Mouse (Mus musculus): ENCODE results near the gene Bmt2. TPM values are rescaled to one million over a fixed set of nuclear protein-coding genes. Genes with fewer than 3 reads are reported as not detected.

Bmt2 gene
- polyA plus RNA-seq (2015; fragmentation: Nextera tagmentation; extraction: Ambion mirVana), result 9.7 and 12.4 TPM in 2 replicates

DNA sequence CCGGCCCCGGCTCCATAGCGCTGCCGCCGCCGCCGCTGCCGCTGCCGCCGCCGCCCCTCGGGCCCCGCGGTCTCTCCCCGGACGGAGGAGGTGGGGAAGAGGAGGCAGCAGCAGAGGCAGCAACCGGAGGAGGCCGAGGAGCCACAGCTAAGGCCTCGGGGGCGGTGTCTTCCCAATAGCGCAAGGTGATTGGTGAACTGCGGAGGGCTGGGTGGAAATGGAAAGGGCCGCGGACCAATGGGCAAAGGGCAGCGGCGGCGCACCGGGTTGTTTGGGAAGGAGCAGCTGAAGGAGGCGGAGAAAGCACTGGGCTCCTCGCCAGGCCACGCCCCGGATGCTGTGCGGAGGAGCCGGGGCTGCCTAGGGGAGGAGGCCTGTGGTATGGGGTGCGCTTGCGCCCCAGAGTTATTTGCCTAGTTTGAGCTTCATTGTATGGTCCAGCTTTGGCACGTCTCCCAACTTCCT is at the start of gene Bmt2:
Gene Bmt2, minus strand, starts transcription at position 149 of the 465 bp plus-strand sequence.
- ATAC-seq, result peak; percentile 99
- WGBS, result 1% methylated on average over 35 of the region's 37 CpGs

DNA sequence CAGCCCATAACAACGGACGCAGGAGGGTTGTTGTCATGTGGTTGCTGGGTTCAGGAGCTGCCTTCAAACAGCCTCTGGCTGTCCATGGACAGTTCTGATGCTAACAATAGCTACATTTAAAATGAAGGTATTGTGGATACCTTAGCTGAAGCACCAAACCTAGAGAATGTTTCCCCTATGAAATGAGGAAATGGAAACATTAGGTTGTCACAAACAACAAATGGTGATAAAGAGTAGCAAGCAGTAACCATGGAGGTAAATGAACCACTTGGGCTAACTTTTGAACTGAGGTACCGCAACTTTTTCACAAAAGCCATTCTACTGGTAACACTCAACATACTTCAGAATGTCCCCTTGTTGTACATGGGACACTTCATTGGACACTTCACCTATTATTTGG is 44.4 kb upstream of the Bmt2 start:
- WGBS, result 89% methylated on average over 3 of the region's 3 CpGs
- Histone ChIP-seq H3K4me3 (ENCODE audit: low read depth, low read length) (no peak overlapping the region), H3K4me2 (replicated peaks; ENCODE audit: low read depth, low read length) (no peak overlapping the region), H3K36me3 (ENCODE audit: insufficient read depth, low read length) (no peaks in the 10 kb centered on the region), H3K4me1 (ENCODE audit: insufficient read depth, low read depth, low read length) (no peaks in the 10 kb centered on the region), H3K9me3 (ENCODE audit: low read length) (no peaks in the 10 kb centered on the region), H3K27me3 (replicated peaks; ENCODE audit: insufficient read depth, low read length) (no peaks in the 10 kb centered on the region), H3K27ac (ENCODE audit: low read length) (no peak overlapping the region), H3K9ac (replicated peaks; ENCODE audit: low read depth) (no peak overlapping the region)
- ATAC-seq (no peak), DNase-seq (ENCODE audit: low spot score) (no peak)
- TF ChIP-seq EP300 (IDR thresholded peaks at IDR 0.05), result no peak
- no peak for TF ChIP-seq CTCF (IDR thresholded peaks at IDR 0.05)

More for the DNA sequence above, at the start of gene Bmt2:
- Histone ChIP-seq H3K36me3 (ENCODE audit: insufficient read depth, low read length) (no peaks in the 10 kb centered on the region), H3K4me2 (replicated peaks; ENCODE audit: low read depth, low read length) (peak within 1 kb of the TSS; percentile 76), H3K4me3 (ENCODE audit: low read depth, low read length) (peak within 1 kb of the TSS; percentile 94), H3K9ac (replicated peaks; ENCODE audit: low read depth) (peak within 1 kb of the TSS; percentile 80), H3K27ac (ENCODE audit: low read length) (peak within 1 kb of the TSS; percentile 87), H3K4me1 (ENCODE audit: insufficient read depth, low read depth, low read length) (peaks cover 3% of the 10 kb centered on the region; the same call in 1 of the 2 replicates), H3K9me3 (ENCODE audit: low read length) (no peaks in the 10 kb centered on the region), H3K27me3 (replicated peaks; ENCODE audit: insufficient read depth, low read length) (no peaks in the 10 kb centered on the region)
- TF ChIP-seq EP300 (IDR thresholded peaks at IDR 0.05) (no peak), CTCF (IDR thresholded peaks at IDR 0.05) (0 out of 2 replicates have a peak, but pooled peaks have one; percentile 7)
- peak; percentile 99 for DNase-seq (ENCODE audit: low spot score)

DNA sequence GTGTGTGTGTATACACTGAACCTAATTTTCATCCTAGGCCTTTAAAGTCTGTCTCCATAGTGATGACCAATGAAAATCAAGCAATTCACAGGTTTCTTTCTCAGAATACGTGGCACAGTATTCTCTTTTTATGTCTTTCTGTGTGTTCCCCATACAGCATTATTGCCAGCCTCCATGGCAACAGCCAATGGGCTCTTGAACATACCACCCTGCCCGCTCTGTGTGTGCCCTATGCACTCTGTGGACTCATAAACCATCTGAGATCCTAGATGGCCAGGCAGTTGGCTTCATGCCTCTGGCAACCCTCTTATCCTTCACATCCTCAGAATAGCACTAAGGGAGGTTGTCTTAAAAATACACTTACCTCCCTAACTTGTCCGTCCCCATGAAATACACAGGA is 37.1 kb upstream of the Bmt2 start:
- no peak for ATAC-seq
- no peak overlapping the region for H3K4me3 ChIP-seq (ENCODE audit: low read depth, low read length)
- H3K27me3 ChIP-seq (replicated peaks; ENCODE audit: insufficient read depth, low read length), result no peaks in the 10 kb centered on the region
- no peaks in the 10 kb centered on the region for H3K36me3 ChIP-seq (ENCODE audit: insufficient read depth, low read length)
- DNase-seq (ENCODE audit: low spot score), result no peak
- H3K9ac ChIP-seq (replicated peaks; ENCODE audit: low read depth), result no peak overlapping the region
- H3K27ac ChIP-seq (ENCODE audit: low read length), result no peak overlapping the region
- WGBS, result 78% methylated on average over 3 of the region's 3 CpGs
- no peaks in the 10 kb centered on the region for H3K9me3 ChIP-seq (ENCODE audit: low read length)
- no peak for TF ChIP-seq EP300 (IDR thresholded peaks at IDR 0.05)
- TF ChIP-seq CTCF (IDR thresholded peaks at IDR 0.05), result no peak
- H3K4me1 ChIP-seq (ENCODE audit: insufficient read depth, low read depth, low read length), result no peaks in the 10 kb centered on the region
- no peak overlapping the region for H3K4me2 ChIP-seq (replicated peaks; ENCODE audit: low read depth, low read length)

DNA sequence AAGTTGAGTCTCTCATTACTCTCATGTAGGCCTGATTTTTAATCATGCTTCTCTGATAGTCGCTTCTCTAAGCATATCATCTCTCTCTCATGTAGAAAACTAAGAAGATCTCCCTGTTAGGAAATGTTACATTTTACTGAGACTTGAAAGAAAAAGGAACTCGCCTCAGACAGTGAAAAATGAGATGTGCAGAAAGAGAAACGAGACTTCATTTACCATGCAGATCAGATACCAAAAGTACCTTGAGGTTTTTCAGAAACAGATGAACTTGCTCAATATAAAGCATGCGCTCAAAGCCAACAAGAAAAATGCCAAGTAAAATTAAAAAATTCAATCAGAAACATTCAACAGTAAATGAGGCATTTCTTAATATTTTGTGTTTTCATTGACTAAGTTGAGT is 19.1 kb upstream of the Bmt2 start:
- H3K4me1 ChIP-seq (ENCODE audit: insufficient read depth, low read depth, low read length), result no peaks in the 10 kb centered on the region
- no peak overlapping the region for H3K4me3 ChIP-seq (ENCODE audit: low read depth, low read length)
- H3K4me2 ChIP-seq (replicated peaks; ENCODE audit: low read depth, low read length), result no peak overlapping the region
- no peak overlapping the region for H3K9ac ChIP-seq (replicated peaks; ENCODE audit: low read depth)
- no peak for ATAC-seq
- H3K27me3 ChIP-seq (replicated peaks; ENCODE audit: insufficient read depth, low read length), result no peaks in the 10 kb centered on the region
- 74% methylated on average over 4 of the region's 4 CpGs for WGBS
- no peak overlapping the region for H3K27ac ChIP-seq (ENCODE audit: low read length)
- H3K36me3 ChIP-seq (ENCODE audit: insufficient read depth, low read length), result no peaks in the 10 kb centered on the region
- TF ChIP-seq CTCF (IDR thresholded peaks at IDR 0.05) (no peak), EP300 (IDR thresholded peaks at IDR 0.05) (no peak)
- H3K9me3 ChIP-seq (ENCODE audit: low read length), result no peaks in the 10 kb centered on the region
- no peak for DNase-seq (ENCODE audit: low spot score)

DNA sequence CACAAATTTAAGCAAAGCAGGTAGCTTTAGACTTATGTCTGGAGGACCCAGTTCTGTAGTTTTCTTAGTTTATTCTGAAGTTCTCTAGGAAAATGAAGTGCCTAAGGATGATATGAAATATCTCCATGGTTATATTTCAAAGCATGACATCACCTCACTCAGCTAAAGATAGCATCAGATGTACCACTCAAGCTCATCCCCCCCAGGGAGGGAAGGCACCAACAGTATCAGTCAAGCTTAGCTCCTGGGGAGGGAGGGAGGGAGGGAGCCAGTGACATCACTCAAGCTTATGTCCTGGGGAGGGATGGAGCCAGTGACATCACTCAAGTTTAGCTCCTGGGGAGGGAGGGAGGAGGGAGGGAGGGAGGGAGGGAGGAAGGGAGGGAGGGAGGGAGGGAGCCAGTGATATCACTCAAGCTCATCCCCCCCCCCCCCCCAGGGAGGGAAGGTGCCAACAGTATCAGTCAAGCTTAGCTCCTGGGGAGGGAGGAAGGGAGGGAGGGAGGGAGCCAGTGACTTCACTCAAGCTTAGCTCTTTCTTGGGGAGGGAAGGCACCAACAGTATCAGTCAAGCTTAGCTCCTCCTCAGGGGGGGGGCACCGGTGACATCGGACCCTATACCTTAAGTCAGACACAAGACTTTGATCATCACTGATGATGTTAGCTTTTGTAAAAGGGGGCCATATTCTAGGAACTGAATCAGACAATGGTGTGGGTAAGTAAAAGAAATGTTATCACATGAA is 17.5 kb upstream of the Bmt2 start:
- no peak for ATAC-seq

DNA sequence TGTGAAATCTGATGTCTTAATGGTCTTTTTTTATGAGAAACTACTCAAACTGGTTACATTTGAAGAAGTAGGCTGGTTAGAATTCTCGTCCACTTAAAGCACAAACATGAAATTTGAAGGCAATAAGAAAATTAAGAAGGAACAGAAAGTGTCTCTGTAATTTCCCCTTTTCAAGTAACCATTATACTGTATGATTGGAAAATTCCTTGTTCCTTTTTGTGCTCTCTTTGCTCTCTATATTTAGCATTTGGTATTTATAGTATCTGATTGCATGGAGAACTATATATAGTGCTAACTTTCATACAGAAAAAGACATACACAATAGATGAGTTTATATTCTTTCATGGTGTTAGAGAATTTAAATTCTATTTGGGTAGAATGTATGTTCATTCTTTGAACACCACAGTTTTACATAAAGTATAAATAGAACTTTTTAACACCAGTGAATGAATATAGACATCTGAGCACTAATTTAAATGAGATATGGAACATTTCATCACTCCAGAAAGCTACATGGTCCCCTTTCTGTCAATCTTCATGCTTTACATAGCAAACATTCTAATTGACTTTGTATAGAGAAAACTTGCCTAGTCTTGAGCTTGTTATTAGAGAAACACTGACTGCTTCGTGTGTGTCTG is 14.0 kb upstream of the Bmt2 start:
- Histone ChIP-seq H3K9ac (replicated peaks; ENCODE audit: low read depth) (no peak overlapping the region), H3K27ac (ENCODE audit: low read length) (no peak overlapping the region), H3K4me3 (ENCODE audit: low read depth, low read length) (no peak overlapping the region), H3K9me3 (ENCODE audit: low read length) (no peaks in the 10 kb centered on the region), H3K36me3 (ENCODE audit: insufficient read depth, low read length) (no peaks in the 10 kb centered on the region), H3K4me1 (ENCODE audit: insufficient read depth, low read depth, low read length) (no peaks in the 10 kb centered on the region), H3K27me3 (replicated peaks; ENCODE audit: insufficient read depth, low read length) (no peaks in the 10 kb centered on the region), H3K4me2 (replicated peaks; ENCODE audit: low read depth, low read length) (no peak overlapping the region)
- DNase-seq (ENCODE audit: low spot score) (no peak), ATAC-seq (no peak)
- no peak for TF ChIP-seq EP300 (IDR thresholded peaks at IDR 0.05)
- no peak for TF ChIP-seq CTCF (IDR thresholded peaks at IDR 0.05)
- WGBS, result 65% methylated on average over 2 of the region's 2 CpGs

More for the DNA sequence above, 17.5 kb upstream of the Bmt2 start:
- Histone ChIP-seq H3K27me3 (replicated peaks; ENCODE audit: insufficient read depth, low read length) (no peaks in the 10 kb centered on the region), H3K4me1 (ENCODE audit: insufficient read depth, low read depth, low read length) (no peaks in the 10 kb centered on the region), H3K9me3 (ENCODE audit: low read length) (no peaks in the 10 kb centered on the region), H3K4me2 (replicated peaks; ENCODE audit: low read depth, low read length) (no peak overlapping the region), H3K9ac (replicated peaks; ENCODE audit: low read depth) (no peak overlapping the region), H3K36me3 (ENCODE audit: insufficient read depth, low read length) (no peaks in the 10 kb centered on the region), H3K4me3 (ENCODE audit: low read depth, low read length) (no peak overlapping the region), H3K27ac (ENCODE audit: low read length) (no peak overlapping the region)
- 84% methylated on average over 2 of the region's 2 CpGs for WGBS
- DNase-seq (ENCODE audit: low spot score), result no peak
- TF ChIP-seq CTCF (IDR thresholded peaks at IDR 0.05) (no peak), EP300 (IDR thresholded peaks at IDR 0.05) (no peak)

Data from lung, postnatal 0 days (tissue).